ENCODE assay signal across 7 mouse cellular contexts in the genomic region with DNA sequence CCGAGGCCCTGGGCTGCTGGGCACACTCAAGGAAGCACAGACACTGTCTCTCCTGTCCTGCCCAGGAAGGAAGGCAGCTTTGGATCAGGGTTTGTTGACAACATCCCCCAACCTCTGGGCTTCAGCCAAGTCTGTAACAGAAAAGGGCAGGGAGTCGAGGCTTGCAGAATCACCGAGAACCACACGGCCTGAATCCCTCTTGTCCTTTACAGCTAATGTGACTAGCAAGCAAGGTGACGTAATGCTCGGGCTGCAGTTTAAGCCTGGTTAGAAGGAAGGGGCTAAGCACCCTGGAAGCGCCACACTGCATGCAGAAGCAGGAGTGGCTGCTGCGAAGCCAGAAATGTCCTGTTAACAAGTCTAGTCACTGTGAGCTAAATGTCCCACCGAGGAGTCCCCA. TPM values are rescaled to one million over a fixed set of nuclear protein-coding genes. Genes with fewer than 3 reads are reported as not detected.
DNase-seq lines count a peak whose midpoint lies in the region; ATAC-seq and TF ChIP-seq lines count a peak whose summit lies in the region.

No protein-coding gene starts in this region.

- H3K36me3 ChIP-seq in intestine, embryonic 16.5 days (ENCODE audit: control insufficient read depth, insufficient read depth, low read length): no peaks in the 10 kb centered on the region
- H3K36me3 ChIP-seq in lung, embryonic 14.5 days (ENCODE audit: insufficient read depth): peaks cover 16% of the 10 kb centered on the region

- no peak for TF ChIP-seq CTCF in embryonic fibroblast, embryonic 13.5 days (IDR thresholded peaks at IDR 0.05; ENCODE audit: borderline replicate concordance, insufficient read depth, low read length)
- TF ChIP-seq CTCF in lung, embryonic 14.5 days (IDR thresholded peaks at IDR 0.05; ENCODE audit: low read depth): no peak

- ATAC-seq in intestine, embryonic 16.5 days: peak; percentile 17; the same call in 1 of the 2 replicates
- peak; percentile 32 for ATAC-seq in lung, embryonic 14.5 days (ENCODE audit: insufficient read depth)

- no peak for TF ChIP-seq POLR2A in embryonic fibroblast, embryonic 13.5 days (IDR thresholded peaks at IDR 0.05; ENCODE audit: low read depth, low read length)

- H3K4me1 ChIP-seq in embryonic fibroblast, embryonic 13.5 days (ENCODE audit: control insufficient read depth, insufficient read depth, low read length): peaks cover 60% of the 10 kb centered on the region
- peaks cover 83% of the 10 kb centered on the region for H3K4me1 ChIP-seq in intestine, embryonic 16.5 days (ENCODE audit: control insufficient read depth, insufficient read depth, low read length)
- peaks cover 76% of the 10 kb centered on the region for H3K4me1 ChIP-seq in lung, embryonic 14.5 days (ENCODE audit: insufficient read depth)

- H3K27ac ChIP-seq in embryonic fibroblast, embryonic 13.5 days (ENCODE audit: insufficient read depth, low read length): peak overlapping the region; percentile 52
- H3K27ac ChIP-seq in intestine, embryonic 16.5 days (ENCODE audit: low read length): peak overlapping the region; percentile 89
- peak overlapping the region; percentile 77 for H3K27ac ChIP-seq in lung, embryonic 14.5 days (ENCODE audit: low read depth)

- H3K27me3 ChIP-seq in intestine, embryonic 16.5 days (replicated peaks; ENCODE audit: control insufficient read depth, insufficient read depth, low read length): no peaks in the 10 kb centered on the region
- H3K27me3 ChIP-seq in lung, embryonic 14.5 days (ENCODE audit: insufficient read depth, low read length): no peaks in the 10 kb centered on the region

- no peaks in the 10 kb centered on the region for H3K9me3 ChIP-seq in intestine, embryonic 16.5 days (ENCODE audit: control insufficient read depth, low read length)
- no peaks in the 10 kb centered on the region for H3K9me3 ChIP-seq in lung, embryonic 14.5 days (ENCODE audit: low read depth, low read length)

- H3K4me3 ChIP-seq in embryonic fibroblast, embryonic 13.5 days (ENCODE audit: insufficient read depth, low read length): no peak overlapping the region
- no peak overlapping the region for H3K4me3 ChIP-seq in intestine, embryonic 16.5 days (ENCODE audit: low read length)
- H3K4me3 ChIP-seq in lung, embryonic 14.5 days (ENCODE audit: low read depth, low read length): no peak overlapping the region

- WGBS in intestine, embryonic 16.5 days: 36% methylated on average over 9 of the region's 9 CpGs
- WGBS in lung, embryonic 14.5 days: 13% methylated on average over 9 of the region's 9 CpGs

- no peak overlapping the region for H3K4me2 ChIP-seq in intestine, embryonic 16.5 days (ENCODE audit: low read depth, low read length)
- H3K4me2 ChIP-seq in lung, embryonic 14.5 days: peak overlapping the region; percentile 44

- peak overlapping the region; percentile 52 for H3K9ac ChIP-seq in intestine, embryonic 16.5 days (ENCODE audit: low read depth, low read length)
- peak overlapping the region; percentile 16; the same call in 1 of the 2 replicates for H3K9ac ChIP-seq in lung, embryonic 14.5 days

- peak; percentile 61 for DNase-seq in 3T3-L1 (ENCODE audit: low read depth, low spot score)
- DNase-seq in MN1 (ENCODE audit: low spot score): peak; percentile 77
- DNase-seq in lung, embryonic 14.5 days: peak; percentile 88
- DNase-seq in ovary, postnatal 10 days (ENCODE audit: low spot score): no peak
- no peak for DNase-seq in frontal cortex, postnatal 10 days (ENCODE audit: low spot score in 2 of 2)

RNA-seq across cellular contexts. Expression of a gene that starts 8.7 kb away (rescaled TPM):
- 20.2 and 21.8 TPM in 2 replicates for polyA plus RNA-seq in embryonic fibroblast, embryonic 13.5 days (2011; ENCODE audit: insufficient read length, low read depth, missing spikeins)
- 1.2 and 1.3 TPM in 2 replicates for polyA plus RNA-seq in intestine, embryonic 16.5 days (2015; fragmentation: Nextera tagmentation; extraction: Ambion mirVana)
- polyA plus RNA-seq in lung, embryonic 14.5 days (2014; fragmentation: Nextera tagmentation; extraction: Ambion mirVana): 8.6 and 8.9 TPM in 2 replicates

RNA-seq across cellular contexts. Expression of a gene that starts 16.5 kb away (rescaled TPM):
- not detected in 2 replicates for polyA plus RNA-seq in embryonic fibroblast, embryonic 13.5 days (2011; ENCODE audit: insufficient read length, low read depth, missing spikeins)
- not detected in 2 replicates for polyA plus RNA-seq in intestine, embryonic 16.5 days (2015; fragmentation: Nextera tagmentation; extraction: Ambion mirVana)
- not detected in 2 replicates for polyA plus RNA-seq in lung, embryonic 14.5 days (2014; fragmentation: Nextera tagmentation; extraction: Ambion mirVana)

Comparison
In these comparisons a context has a peak if more than half of its experiments do, and no peak if none do; other contexts are left out.
1. DNase-seq: peak in 3T3-L1 (single experiment), MN1 (single experiment) and lung, embryonic 14.5 days (single experiment); none in ovary, postnatal 10 days (single experiment) and frontal cortex, postnatal 10 days (0 of 2).
2. Peak in every context shown above with its lines, with median percentiles within 50 percentile points of each other: H3K27ac ChIP-seq.